Mouse (Mus musculus) hindbrain, embryonic 11.5 days (tissue): ENCODE results near the gene Hes3. TPM values are rescaled to one million over a fixed set of nuclear protein-coding genes. Genes with fewer than 3 reads are reported as not detected.

Experiments
- ATAC-seq: fragments of 200-750 bp; cut with Nextera tagmentation; 2 replicates; pipeline ENCODE4 v1.8.0; 2017; ENCODE audit warnings: mild to moderate bottlenecking, moderate TSS enrichment, moderate library complexity; ENCODE audit not compliant: low FRiP score
- DNase-seq: peaks from one replicate; pipeline ENCODE4 v3.0.0-alpha.2; 2015; ENCODE audit warnings: low spot score
- H3K27ac ChIP-seq: fragments of 300-500 bp; sonication (generic); 2 replicates; pipeline ENCODE4 v1.5.1; 2014; ENCODE audit warnings: mild to moderate bottlenecking, low read depth, low read length
- H3K27me3 ChIP-seq: fragments of 300-500 bp; sonication (generic); 2 replicates; pipeline ENCODE4 v1.6.1; 2014; ENCODE audit warnings: mild to moderate bottlenecking, low read length, moderate library complexity, mixed read lengths; ENCODE audit not compliant: control insufficient read depth, insufficient read depth
- H3K36me3 ChIP-seq: fragments of 300-500 bp; sonication (generic); 2 replicates; pipeline ENCODE4 v1.6.1; 2014; ENCODE audit warnings: mild to moderate bottlenecking, low read length, moderate library complexity, mixed read lengths; ENCODE audit not compliant: control insufficient read depth, insufficient read depth
- H3K4me1 ChIP-seq: fragments of 300-500 bp; sonication (generic); replicated peaks from 2 replicates; pipeline ENCODE4 v1.6.1; 2014; ENCODE audit warnings: low read length, mixed read lengths; ENCODE audit not compliant: control insufficient read depth, insufficient read depth
- H3K4me2 ChIP-seq: fragments of 300-500 bp; sonication (generic); replicated peaks from 2 replicates; pipeline ENCODE4 v1.6.1; 2014; ENCODE audit warnings: mild to moderate bottlenecking, low read depth, low read length
- H3K4me3 ChIP-seq: fragments of 300-500 bp; sonication (generic); 2 replicates; pipeline ENCODE4 v1.5.1; 2014; ENCODE audit warnings: low read depth, low read length
- H3K9ac ChIP-seq: fragments of 300-500 bp; sonication (generic); 2 replicates; pipeline ENCODE4 v1.6.1; 2014; ENCODE audit warnings: low read depth, low read length
- H3K9me3 ChIP-seq: fragments of 300-500 bp; sonication (generic); 2 replicates; pipeline ENCODE4 v1.6.1; 2016; ENCODE audit warnings: low read length; ENCODE audit not compliant: control insufficient read depth
- WGBS: fragments of 180-500 bp; shearing (Covaris S2); extraction: QIAGEN DNeasy Blood & Tissue Kit; methylation state at CpG from one replicate; pipeline ENCODE4 v1.1.7; 2014; 5-methylcytosine and 5-hydroxymethylcytosine counted together
- polyA plus RNA-seq: library from polyadenylated mRNA; unstranded; fragments of >200 nt; fragmentation: Nextera tagmentation; extraction: Ambion mirVana; gene quantifications from 2 replicates; pipeline ENCODE4 v1.2.1, GENCODE M21; 2014

Hes3 gene
- polyA plus RNA-seq, 1 experiment from 2014 or later = 3.5 TPM

DNA sequence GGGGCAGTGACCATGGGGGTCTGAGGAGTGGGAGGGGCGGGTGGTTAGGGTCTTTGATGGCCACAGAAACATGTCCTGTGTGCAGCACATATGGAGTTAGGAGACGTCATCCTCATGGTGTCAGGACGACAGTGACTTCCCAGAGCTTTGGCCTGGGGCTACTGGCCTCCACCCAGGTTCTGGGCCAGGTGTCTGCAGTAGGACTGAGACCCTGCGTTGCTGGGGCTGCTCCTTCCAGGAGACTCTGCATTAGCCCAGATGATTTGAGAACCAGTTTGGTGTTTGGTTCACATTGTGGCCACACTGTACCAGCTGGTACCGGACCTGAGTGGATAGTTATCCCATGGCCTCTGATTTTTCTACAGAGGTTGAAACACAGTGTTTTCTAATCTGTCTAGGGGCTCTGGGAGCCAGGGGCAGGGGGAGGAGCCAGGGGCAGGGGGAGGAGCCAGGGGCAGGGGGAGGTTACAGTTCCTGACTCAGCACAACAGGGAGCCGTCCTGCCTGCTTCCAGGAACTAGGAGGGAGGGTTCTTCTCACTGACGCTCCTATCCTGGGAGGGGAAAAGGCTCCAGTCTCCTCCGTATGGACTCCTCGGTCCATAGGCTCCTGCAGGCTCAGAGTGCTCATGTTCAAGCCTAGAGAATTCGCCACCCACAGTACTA, 27.8 kb downstream of the Hes3 start:
- ATAC-seq (peak; percentile 23; the same call in 1 of the 2 replicates), DNase-seq (no peak)
- H3K9ac ChIP-seq = no peak overlapping the region
- WGBS = 25% methylated on average over 10 of the region's 10 CpGs
- no peak overlapping the region for H3K4me3 ChIP-seq
- H3K4me1 ChIP-seq = peaks cover 3% of the 10 kb centered on the region; the same call in 1 of the 2 replicates
- no peak overlapping the region for H3K27ac ChIP-seq
- no peaks in the 10 kb centered on the region for H3K9me3 ChIP-seq
- no peak overlapping the region for H3K4me2 ChIP-seq
- no peaks in the 10 kb centered on the region for H3K27me3 ChIP-seq
- no peaks in the 10 kb centered on the region for H3K36me3 ChIP-seq

- no peaks in the 10 kb centered on the region for H3K27me3 ChIP-seq
- peaks cover 3% of the 10 kb centered on the region; the same call in 1 of the 2 replicates for H3K4me1 ChIP-seq
- no peak overlapping the region for H3K4me2 ChIP-seq
- no peaks in the 10 kb centered on the region for H3K36me3 ChIP-seq
- H3K27ac ChIP-seq = no peak overlapping the region
- H3K9ac ChIP-seq = no peak overlapping the region
- ATAC-seq (no peak), DNase-seq (no peak)
- no peak overlapping the region for H3K4me3 ChIP-seq
- H3K9me3 ChIP-seq = no peaks in the 10 kb centered on the region
- 63% methylated on average over 9 of the region's 9 CpGs for WGBS
These were observed 28.4 kb downstream of the Hes3 start for GRCm38 (mm10) chr4:152263089-152263488.

DNA sequence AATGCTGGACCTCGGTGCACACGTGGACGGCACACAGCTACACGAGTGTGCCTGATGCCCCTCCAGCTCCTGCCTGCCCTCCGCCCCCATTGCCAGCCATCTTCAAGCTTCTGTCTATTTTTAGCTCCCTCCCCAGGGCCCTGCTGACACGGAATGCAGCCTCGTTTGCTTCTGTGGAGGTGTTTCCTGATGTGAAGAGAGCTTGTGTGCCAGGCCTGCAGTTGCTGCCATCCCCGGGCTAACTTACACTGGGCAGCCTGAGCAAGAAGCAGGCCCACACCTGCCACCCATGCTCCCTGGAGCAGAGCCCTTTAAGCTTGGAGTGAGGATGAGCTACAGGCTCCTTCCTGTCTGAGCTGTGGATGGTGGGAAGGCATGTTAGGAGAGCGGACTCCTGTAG, 29.3 kb downstream of the Hes3 start:
- H3K4me3 ChIP-seq = no peak overlapping the region
- WGBS = 77% methylated on average over 9 of the region's 9 CpGs
- H3K9ac ChIP-seq = no peak overlapping the region
- H3K27me3 ChIP-seq = no peaks in the 10 kb centered on the region
- no peaks in the 10 kb centered on the region for H3K9me3 ChIP-seq
- DNase-seq = no peak
- no peak overlapping the region for H3K27ac ChIP-seq
- no peak for ATAC-seq
- H3K36me3 ChIP-seq = no peaks in the 10 kb centered on the region
- H3K4me2 ChIP-seq = no peak overlapping the region
- H3K4me1 ChIP-seq = peaks cover 3% of the 10 kb centered on the region; the same call in 1 of the 2 replicates

- H3K27ac ChIP-seq = no peak overlapping the region
- H3K27me3 ChIP-seq = no peaks in the 10 kb centered on the region
- ATAC-seq (no peak), DNase-seq (no peak)
- WGBS = 92% methylated on average over 8 of the region's 8 CpGs
- H3K9me3 ChIP-seq = no peaks in the 10 kb centered on the region
- H3K4me2 ChIP-seq = no peak overlapping the region
- no peaks in the 10 kb centered on the region for H3K36me3 ChIP-seq
- H3K4me1 ChIP-seq = peaks cover 3% of the 10 kb centered on the region; the same call in 1 of the 2 replicates
- no peak overlapping the region for H3K9ac ChIP-seq
- H3K4me3 ChIP-seq = no peak overlapping the region
These were observed 31.0 kb downstream of the Hes3 start for GRCm38 (mm10) chr4:152260451-152260850.

- H3K27me3 ChIP-seq = no peaks in the 10 kb centered on the region
- no peak for DNase-seq
- no peaks in the 10 kb centered on the region for H3K9me3 ChIP-seq
- H3K36me3 ChIP-seq = no peaks in the 10 kb centered on the region
- no peak for ATAC-seq
- no peaks in the 10 kb centered on the region for H3K4me1 ChIP-seq
- H3K27ac ChIP-seq = no peak overlapping the region
- WGBS = 76% methylated on average over 6 of the region's 6 CpGs
- no peak overlapping the region for H3K4me2 ChIP-seq
- no peak overlapping the region for H3K4me3 ChIP-seq
- H3K9ac ChIP-seq = no peak overlapping the region
These were observed 34.4 kb downstream of the Hes3 start for GRCm38 (mm10) chr4:152257070-152257469.

DNA sequence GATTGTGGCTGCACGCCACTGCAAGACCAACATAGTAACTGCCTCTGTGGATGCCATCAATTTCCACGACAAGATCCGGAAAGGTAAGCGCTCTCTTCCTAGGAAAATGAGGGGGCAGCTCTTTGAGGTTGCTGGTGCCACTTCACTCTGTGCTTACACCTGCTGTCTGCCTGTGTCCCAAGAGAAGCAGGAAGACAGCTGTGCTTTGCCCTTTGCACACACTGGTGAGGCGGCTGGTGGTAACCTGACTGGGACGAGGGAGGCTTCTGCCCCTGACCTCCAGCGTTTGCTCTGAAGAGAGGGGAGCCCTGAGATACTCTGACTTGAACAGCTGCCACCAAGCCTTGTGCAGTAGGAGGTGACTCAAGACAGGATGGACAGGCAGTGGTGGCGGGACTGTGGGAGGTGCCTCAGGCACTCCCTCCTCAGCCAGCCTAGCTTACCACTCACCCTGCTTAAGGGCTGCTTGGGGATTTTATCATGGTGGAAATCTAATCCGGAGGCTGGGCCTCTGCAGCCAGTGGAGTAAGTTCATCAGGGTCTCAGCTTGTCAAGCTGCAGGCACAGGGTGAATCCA, 38.2 kb downstream of the Hes3 start:
- Histone ChIP-seq H3K9me3 (no peaks in the 10 kb centered on the region), H3K9ac (no peak overlapping the region), H3K4me1 (no peaks in the 10 kb centered on the region), H3K4me3 (no peak overlapping the region), H3K27me3 (no peaks in the 10 kb centered on the region), H3K4me2 (no peak overlapping the region; the same call in 1 of the 2 replicates), H3K27ac (no peak overlapping the region), H3K36me3 (no peaks in the 10 kb centered on the region)
- ATAC-seq (no peak), DNase-seq (no peak)
- WGBS = 84% methylated on average over 9 of the region's 9 CpGs

DNA sequence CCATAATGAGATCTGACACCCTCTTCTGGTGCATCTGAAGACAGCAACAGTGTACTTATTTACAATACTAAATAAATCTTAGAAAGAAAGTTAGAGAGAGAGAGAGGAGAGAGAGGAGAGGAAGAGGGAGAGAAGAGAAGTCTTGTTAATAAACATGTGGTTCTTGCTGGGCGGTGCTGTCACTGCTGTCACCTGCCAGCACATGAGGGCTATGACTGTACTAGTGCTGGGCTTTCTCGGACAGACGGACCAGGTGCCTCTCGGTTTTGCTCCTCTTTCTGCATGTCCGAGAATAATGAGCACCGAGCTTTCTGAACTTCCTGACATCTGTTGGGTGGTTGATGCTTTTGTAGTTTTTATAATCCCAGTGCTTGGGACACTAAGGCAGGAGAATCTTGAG, 40.8 kb downstream of the Hes3 start:
- Histone ChIP-seq H3K4me2 (no peak overlapping the region), H3K27ac (no peak overlapping the region), H3K4me1 (no peaks in the 10 kb centered on the region), H3K4me3 (no peak overlapping the region), H3K9ac (no peak overlapping the region), H3K27me3 (no peaks in the 10 kb centered on the region), H3K9me3 (no peaks in the 10 kb centered on the region), H3K36me3 (no peaks in the 10 kb centered on the region)
- ATAC-seq (no peak), DNase-seq (no peak)
- WGBS = 94% methylated on average over 6 of the region's 6 CpGs

- ATAC-seq (no peak), DNase-seq (no peak)
- Histone ChIP-seq H3K27ac (no peak overlapping the region), H3K9ac (no peak overlapping the region), H3K9me3 (no peaks in the 10 kb centered on the region), H3K4me3 (no peak overlapping the region), H3K4me2 (no peak overlapping the region), H3K4me1 (no peaks in the 10 kb centered on the region), H3K36me3 (no peaks in the 10 kb centered on the region), H3K27me3 (no peaks in the 10 kb centered on the region)
- WGBS = 88% methylated on average over 3 of the region's 3 CpGs
These were observed 44.3 kb downstream of the Hes3 start for GRCm38 (mm10) chr4:152247195-152247594.

- H3K27me3 ChIP-seq = no peaks in the 10 kb centered on the region
- WGBS = 83% methylated on average over 6 of the region's 6 CpGs
- no peak for ATAC-seq
These were observed 45.5 kb downstream of the Hes3 start for GRCm38 (mm10) chr4:152246011-152246410.

More at GRCm38 (mm10) chr4:152246011-152246410, 45.5 kb downstream of the Hes3 start:
- Histone ChIP-seq H3K9ac (no peak overlapping the region), H3K27ac (no peak overlapping the region), H3K9me3 (no peaks in the 10 kb centered on the region), H3K4me3 (no peak overlapping the region), H3K36me3 (no peaks in the 10 kb centered on the region), H3K4me1 (no peaks in the 10 kb centered on the region), H3K4me2 (no peak overlapping the region)
- DNase-seq = no peak
